Mouse (Mus musculus): ENCODE data around the gene Iqsec1. TPM values are rescaled to one million over a fixed set of nuclear protein-coding genes. Genes with fewer than 3 reads are reported as not detected.

The Iqsec1 gene
- polyA plus RNA-seq (2014; fragmentation: Nextera tagmentation; extraction: Ambion mirVana), result 17.4 and 17.5 TPM in 2 replicates

DNA sequence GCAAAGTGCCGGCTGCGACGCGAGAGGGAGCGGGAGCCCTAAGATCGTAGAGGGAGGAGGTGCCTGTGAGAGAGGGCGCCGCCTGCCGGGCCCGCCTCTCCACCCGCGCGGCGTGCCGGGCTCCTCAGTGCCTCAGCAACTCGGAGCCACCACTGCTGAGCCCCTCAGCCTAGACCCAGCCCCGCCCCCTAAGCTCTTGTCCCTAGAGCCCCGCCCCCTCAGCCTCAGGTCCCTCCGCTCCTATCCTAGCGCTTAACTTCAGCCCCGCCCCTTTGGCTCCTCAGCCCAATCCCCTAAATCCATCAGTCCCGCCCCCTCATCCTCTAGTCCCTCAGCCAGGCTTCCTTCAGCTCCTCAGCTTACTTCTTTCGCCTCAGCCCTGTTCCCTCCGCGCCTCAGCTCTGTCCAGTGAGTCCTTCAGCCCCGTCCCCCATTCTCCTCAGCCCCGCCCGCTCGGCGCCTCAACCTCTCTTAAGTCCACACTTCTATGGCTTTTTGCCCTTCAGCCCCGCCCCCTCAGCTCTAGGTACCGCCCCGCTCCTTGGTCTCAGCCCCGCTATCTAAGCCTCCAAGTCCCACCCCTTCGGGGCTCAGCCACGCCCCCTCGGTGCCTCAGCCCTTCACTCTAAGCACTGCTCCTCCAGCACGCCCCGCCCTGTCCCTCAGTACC lies at the start of gene Iqsec1:
Gene Iqsec1 (minus strand): TSS at position 38 of the 670 bp plus-strand sequence.
- Histone ChIP-seq H3K36me3 (ENCODE audit: control insufficient read depth, insufficient read depth, low read length) (no peaks in the 10 kb centered on the region), H3K4me2 (ENCODE audit: low read depth, low read length) (peak within 1 kb of the TSS; percentile 100), H3K9me3 (ENCODE audit: control insufficient read depth, low read length) (peaks cover 18% of the 10 kb centered on the region), H3K4me3 (ENCODE audit: low read depth, low read length) (peak within 1 kb of the TSS; percentile 69), H3K27ac (replicated peaks; ENCODE audit: low read depth, low read length) (0 out of 2 replicates have a peak within 1 kb of the TSS, but pooled peaks have one; percentile 44), H3K4me1 (ENCODE audit: control insufficient read depth, insufficient read depth, low read length) (peaks cover 16% of the 10 kb centered on the region), H3K27me3 (replicated peaks; ENCODE audit: control insufficient read depth, insufficient read depth, low read length) (peaks cover 14% of the 10 kb centered on the region), H3K9ac (ENCODE audit: low read depth, low read length) (peak within 1 kb of the TSS; percentile 73)
- DNase-seq (ENCODE audit: low spot score) (peak; percentile 99), ATAC-seq (ENCODE audit: low read depth) (peak; percentile 95)
- WGBS, result under 1% methylated on average over 18 of the region's 39 CpGs

DNA sequence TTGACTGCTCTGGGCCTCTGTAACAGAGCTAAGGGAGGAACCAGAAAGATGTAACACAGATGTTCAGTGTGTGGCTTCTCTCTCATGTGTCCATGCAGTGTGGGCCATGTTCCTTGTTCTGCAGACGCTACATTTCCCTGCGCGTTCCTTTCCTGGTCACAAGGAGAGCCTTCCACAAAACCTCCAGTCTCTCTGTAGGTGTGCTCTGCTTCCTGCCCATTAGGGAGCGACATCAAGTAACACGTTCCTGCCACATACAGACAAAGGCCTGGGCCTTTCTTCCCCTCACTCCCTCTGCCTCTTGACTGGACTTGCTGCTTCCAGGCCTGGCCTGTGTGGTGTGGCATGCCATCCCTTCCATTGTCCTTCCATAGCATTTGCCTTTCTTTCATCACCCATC lies 39.8 kb upstream of the Iqsec1 start:
- no peak overlapping the region for H3K9ac ChIP-seq (ENCODE audit: low read depth, low read length)
- no peaks in the 10 kb centered on the region for H3K9me3 ChIP-seq (ENCODE audit: control insufficient read depth, low read length)
- no peaks in the 10 kb centered on the region for H3K27me3 ChIP-seq (replicated peaks; ENCODE audit: control insufficient read depth, insufficient read depth, low read length)
- no peaks in the 10 kb centered on the region for H3K4me1 ChIP-seq (ENCODE audit: control insufficient read depth, insufficient read depth, low read length)
- no peak overlapping the region for H3K4me2 ChIP-seq (ENCODE audit: low read depth, low read length)
- 76% methylated on average over 5 of the region's 5 CpGs for WGBS
- no peak for DNase-seq (ENCODE audit: low spot score)
- H3K4me3 ChIP-seq (ENCODE audit: low read depth, low read length), result no peak overlapping the region
- ATAC-seq (ENCODE audit: low read depth), result no peak
- H3K27ac ChIP-seq (replicated peaks; ENCODE audit: low read depth, low read length), result no peak overlapping the region
- H3K36me3 ChIP-seq (ENCODE audit: control insufficient read depth, insufficient read depth, low read length), result no peaks in the 10 kb centered on the region

DNA sequence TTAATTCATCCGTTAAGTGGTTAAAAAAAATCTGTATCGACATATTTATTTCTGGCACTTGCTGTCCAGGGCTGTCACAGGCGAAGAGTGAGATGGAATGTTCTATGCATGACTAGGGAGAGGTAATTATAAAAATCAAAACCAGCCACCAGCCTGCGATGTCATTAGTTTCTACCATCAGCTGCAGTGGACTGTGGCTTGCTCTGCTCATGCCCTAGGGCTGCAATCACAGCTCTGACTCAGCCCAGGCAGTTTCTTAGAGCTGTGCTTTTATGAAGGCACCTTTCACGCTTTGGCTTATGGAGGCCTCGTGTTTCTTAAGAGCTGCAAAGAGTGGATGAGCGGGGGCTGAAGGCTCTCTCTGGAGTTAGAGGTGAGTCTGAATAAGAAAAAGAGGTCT lies 32.3 kb upstream of the Iqsec1 start:
- DNase-seq (ENCODE audit: low spot score) (peak; percentile 17), ATAC-seq (ENCODE audit: low read depth) (no peak)
- no peak overlapping the region for H3K4me2 ChIP-seq (ENCODE audit: low read depth, low read length)
- H3K4me1 ChIP-seq (ENCODE audit: control insufficient read depth, insufficient read depth, low read length), result 0 out of 2 replicates have a peak, but pooled peaks cover 4% of the 10 kb centered on the region
- H3K9me3 ChIP-seq (ENCODE audit: control insufficient read depth, low read length), result no peaks in the 10 kb centered on the region
- no peak overlapping the region for H3K9ac ChIP-seq (ENCODE audit: low read depth, low read length)
- 36% methylated on average over 7 of the region's 7 CpGs for WGBS
- no peaks in the 10 kb centered on the region for H3K36me3 ChIP-seq (ENCODE audit: control insufficient read depth, insufficient read depth, low read length)
- no peak overlapping the region for H3K4me3 ChIP-seq (ENCODE audit: low read depth, low read length)
- H3K27me3 ChIP-seq (replicated peaks; ENCODE audit: control insufficient read depth, insufficient read depth, low read length), result no peaks in the 10 kb centered on the region
- no peak overlapping the region for H3K27ac ChIP-seq (replicated peaks; ENCODE audit: low read depth, low read length)

DNA sequence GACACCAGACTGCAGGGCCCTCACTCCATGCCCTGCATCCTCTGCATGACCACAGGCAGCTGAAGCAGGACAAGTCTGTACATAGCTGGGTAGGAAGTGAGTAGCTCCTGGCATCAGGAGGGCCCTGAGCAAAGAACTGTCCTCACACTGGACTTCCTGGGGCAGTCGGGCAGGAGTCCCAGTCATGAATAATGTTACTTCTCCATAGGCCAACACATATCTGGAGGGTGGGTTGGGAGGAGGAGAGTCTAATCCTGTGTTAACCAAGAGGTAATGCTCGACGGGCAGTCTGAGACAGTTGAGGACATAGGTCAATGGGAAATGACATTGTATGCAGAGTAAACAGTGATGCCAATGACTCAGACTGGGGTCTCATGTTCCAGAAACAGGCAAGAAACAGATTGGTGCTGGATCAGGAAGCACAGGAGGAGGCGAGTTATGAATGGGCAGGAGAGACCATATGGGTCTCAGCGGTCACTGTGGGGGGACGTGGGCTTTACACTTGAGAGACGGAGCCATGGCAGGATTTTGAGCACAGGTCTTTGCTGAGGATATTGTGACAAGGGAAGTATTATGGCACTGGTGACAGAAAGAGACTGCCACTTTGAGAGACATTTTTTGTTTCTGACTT lies 28.2 kb upstream of the Iqsec1 start:
- Histone ChIP-seq H3K27ac (replicated peaks; ENCODE audit: low read depth, low read length) (no peak overlapping the region), H3K4me2 (ENCODE audit: low read depth, low read length) (no peak overlapping the region), H3K4me3 (ENCODE audit: low read depth, low read length) (no peak overlapping the region), H3K9ac (ENCODE audit: low read depth, low read length) (no peak overlapping the region), H3K36me3 (ENCODE audit: control insufficient read depth, insufficient read depth, low read length) (no peaks in the 10 kb centered on the region), H3K9me3 (ENCODE audit: control insufficient read depth, low read length) (no peaks in the 10 kb centered on the region), H3K27me3 (replicated peaks; ENCODE audit: control insufficient read depth, insufficient read depth, low read length) (no peaks in the 10 kb centered on the region), H3K4me1 (ENCODE audit: control insufficient read depth, insufficient read depth, low read length) (0 out of 2 replicates have a peak, but pooled peaks cover 4% of the 10 kb centered on the region)
- WGBS, result 81% methylated on average over 7 of the region's 7 CpGs
- ATAC-seq (ENCODE audit: low read depth), result no peak
- no peak for DNase-seq (ENCODE audit: low spot score)

DNA sequence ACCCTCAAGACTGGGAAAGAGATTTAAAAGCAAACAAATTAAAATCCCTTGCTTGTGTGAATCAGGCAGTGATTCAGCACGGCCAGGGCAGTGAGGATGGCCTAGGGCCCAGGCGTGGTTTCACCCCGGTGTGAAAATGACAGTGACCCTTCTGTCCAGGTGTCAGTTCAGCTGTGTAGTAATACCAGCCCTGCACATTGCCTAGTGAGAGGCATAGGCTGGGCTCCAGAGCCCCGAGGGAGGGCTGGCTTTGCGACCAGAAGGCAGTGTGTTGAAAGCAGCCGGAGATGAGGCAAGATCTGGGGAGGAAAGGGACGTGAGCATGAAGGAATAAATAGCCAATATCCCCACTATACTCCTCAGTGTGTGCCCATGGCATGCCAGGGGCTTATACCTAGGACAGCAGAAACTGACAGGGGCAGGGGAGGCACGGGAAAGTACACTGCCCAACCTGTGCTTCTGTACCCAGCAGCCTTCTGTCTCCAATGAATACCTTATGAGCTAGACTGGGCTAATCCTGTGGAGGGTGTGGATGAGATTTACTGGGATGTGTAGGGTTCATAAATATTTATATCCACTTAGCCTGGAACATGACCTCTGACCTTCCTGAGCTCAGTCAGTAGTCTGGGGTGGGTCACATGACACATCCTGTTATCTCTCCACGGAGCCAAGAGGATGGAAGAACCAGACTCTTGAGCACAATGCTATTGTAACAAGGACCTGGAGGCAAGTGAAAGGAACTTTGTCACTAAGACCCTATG lies 25.9 kb upstream of the Iqsec1 start:
- H3K4me3 ChIP-seq (ENCODE audit: low read depth, low read length), result no peak overlapping the region
- no peak overlapping the region for H3K9ac ChIP-seq (ENCODE audit: low read depth, low read length)
- no peak overlapping the region for H3K4me2 ChIP-seq (ENCODE audit: low read depth, low read length)
- ATAC-seq (ENCODE audit: low read depth), result no peak
- WGBS, result 57% methylated on average over 9 of the region's 9 CpGs
- H3K36me3 ChIP-seq (ENCODE audit: control insufficient read depth, insufficient read depth, low read length), result no peaks in the 10 kb centered on the region
- no peak for DNase-seq (ENCODE audit: low spot score)
- H3K9me3 ChIP-seq (ENCODE audit: control insufficient read depth, low read length), result no peaks in the 10 kb centered on the region
- H3K4me1 ChIP-seq (ENCODE audit: control insufficient read depth, insufficient read depth, low read length), result no peaks in the 10 kb centered on the region
- H3K27me3 ChIP-seq (replicated peaks; ENCODE audit: control insufficient read depth, insufficient read depth, low read length), result no peaks in the 10 kb centered on the region
- no peak overlapping the region for H3K27ac ChIP-seq (replicated peaks; ENCODE audit: low read depth, low read length)

DNA sequence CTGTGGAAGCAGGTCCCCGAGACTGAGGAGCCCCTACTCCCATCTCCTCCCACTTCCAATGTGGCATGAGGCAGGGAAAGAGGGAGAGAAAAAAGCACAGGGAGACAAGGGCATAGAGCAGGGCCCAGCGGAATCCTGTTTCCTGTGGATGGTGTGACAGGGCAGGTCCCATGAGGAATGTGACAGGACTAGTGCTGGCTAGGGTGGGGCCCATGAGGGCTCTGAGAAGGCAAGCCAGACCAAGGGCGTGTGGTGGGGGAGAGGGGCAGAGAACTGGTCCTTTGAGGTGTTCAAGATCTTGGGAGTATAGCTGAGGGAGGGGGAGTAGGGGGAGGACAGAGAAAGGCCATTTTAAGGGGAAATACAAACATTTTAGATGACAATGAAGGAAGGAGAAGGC lies 24.0 kb upstream of the Iqsec1 start:
- no peak for ATAC-seq (ENCODE audit: low read depth)
- DNase-seq (ENCODE audit: low spot score), result no peak
- no peaks in the 10 kb centered on the region for H3K36me3 ChIP-seq (ENCODE audit: control insufficient read depth, insufficient read depth, low read length)

DNA sequence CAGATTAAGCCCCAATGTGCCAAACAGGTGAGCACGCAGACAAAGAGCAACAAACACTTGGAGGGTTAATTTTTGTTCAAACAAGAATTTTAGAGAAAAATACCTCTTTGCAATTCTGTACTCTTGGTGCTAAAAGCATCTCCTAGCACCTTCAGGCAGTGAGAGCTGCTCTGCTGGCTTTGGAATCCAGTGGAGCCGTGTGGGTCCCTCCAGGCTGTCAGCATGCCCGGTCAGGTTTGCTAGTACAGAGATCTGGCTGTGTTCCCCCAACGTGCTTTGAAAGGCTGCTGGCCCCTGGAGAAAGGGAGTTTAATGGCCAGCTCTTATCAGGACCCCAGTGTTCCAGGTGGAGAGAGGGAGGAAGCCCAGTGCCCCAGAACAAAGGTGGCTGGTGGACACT lies 23.1 kb upstream of the Iqsec1 start:
- Histone ChIP-seq H3K4me3 (ENCODE audit: low read depth, low read length) (no peak overlapping the region), H3K4me1 (ENCODE audit: control insufficient read depth, insufficient read depth, low read length) (no peaks in the 10 kb centered on the region), H3K4me2 (ENCODE audit: low read depth, low read length) (no peak overlapping the region), H3K36me3 (ENCODE audit: control insufficient read depth, insufficient read depth, low read length) (no peaks in the 10 kb centered on the region), H3K9ac (ENCODE audit: low read depth, low read length) (no peak overlapping the region), H3K27ac (replicated peaks; ENCODE audit: low read depth, low read length) (no peak overlapping the region), H3K27me3 (replicated peaks; ENCODE audit: control insufficient read depth, insufficient read depth, low read length) (no peaks in the 10 kb centered on the region), H3K9me3 (ENCODE audit: control insufficient read depth, low read length) (no peaks in the 10 kb centered on the region)
- WGBS, result 53% methylated on average over 4 of the region's 4 CpGs
- ATAC-seq (ENCODE audit: low read depth) (no peak), DNase-seq (ENCODE audit: low spot score) (peak; percentile 66)

More for the DNA sequence above, 24.0 kb upstream of the Iqsec1 start:
- H3K4me2 ChIP-seq (ENCODE audit: low read depth, low read length), result no peak overlapping the region
- no peaks in the 10 kb centered on the region for H3K4me1 ChIP-seq (ENCODE audit: control insufficient read depth, insufficient read depth, low read length)
- H3K4me3 ChIP-seq (ENCODE audit: low read depth, low read length), result no peak overlapping the region
- no peak overlapping the region for H3K27ac ChIP-seq (replicated peaks; ENCODE audit: low read depth, low read length)
- H3K27me3 ChIP-seq (replicated peaks; ENCODE audit: control insufficient read depth, insufficient read depth, low read length), result no peaks in the 10 kb centered on the region
- H3K9me3 ChIP-seq (ENCODE audit: control insufficient read depth, low read length), result no peaks in the 10 kb centered on the region
- 70% methylated on average over 3 of the region's 3 CpGs for WGBS
- H3K9ac ChIP-seq (ENCODE audit: low read depth, low read length), result no peak overlapping the region

DNA sequence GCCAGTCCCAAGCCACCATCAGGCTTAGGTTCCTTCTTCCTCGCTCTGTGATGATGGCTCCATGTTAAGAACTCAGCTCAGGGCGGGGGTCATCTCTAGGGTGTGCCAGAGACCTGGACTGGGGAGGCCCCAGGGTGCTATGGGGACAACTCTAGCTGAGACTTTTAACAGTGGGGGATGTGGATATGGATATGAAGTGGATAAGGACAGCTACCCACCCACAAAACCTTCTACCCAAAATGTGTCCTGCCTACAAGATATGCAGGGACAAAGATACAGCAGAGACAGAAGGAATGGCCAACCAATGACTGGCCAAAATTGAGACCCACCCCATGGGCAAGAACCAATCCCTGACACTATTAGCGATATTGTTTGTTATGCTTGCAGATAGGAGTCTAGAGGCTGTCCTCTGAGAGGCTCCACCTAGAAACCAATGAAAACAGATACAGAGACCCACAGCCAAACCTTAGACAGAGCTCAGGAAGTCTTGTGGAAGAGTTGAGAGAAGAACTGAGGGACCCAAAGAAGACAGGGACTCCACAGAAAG lies 19.9 kb upstream of the Iqsec1 start:
- H3K4me3 ChIP-seq (ENCODE audit: low read depth, low read length), result no peak overlapping the region
- H3K9me3 ChIP-seq (ENCODE audit: control insufficient read depth, low read length), result no peaks in the 10 kb centered on the region
- no peaks in the 10 kb centered on the region for H3K36me3 ChIP-seq (ENCODE audit: control insufficient read depth, insufficient read depth, low read length)
- no peak overlapping the region for H3K27ac ChIP-seq (replicated peaks; ENCODE audit: low read depth, low read length)
- no peak overlapping the region for H3K9ac ChIP-seq (ENCODE audit: low read depth, low read length)
- H3K27me3 ChIP-seq (replicated peaks; ENCODE audit: control insufficient read depth, insufficient read depth, low read length), result no peaks in the 10 kb centered on the region
- ATAC-seq (ENCODE audit: low read depth), result no peak
- no peak overlapping the region for H3K4me2 ChIP-seq (ENCODE audit: low read depth, low read length)
- no peak for DNase-seq (ENCODE audit: low spot score)
- H3K4me1 ChIP-seq (ENCODE audit: control insufficient read depth, insufficient read depth, low read length), result no peaks in the 10 kb centered on the region
- WGBS, result 80% methylated on average over 3 of the region's 3 CpGs

All from embryonic facial prominence, embryonic 14.5 days (tissue).